Mouse (Mus musculus) kidney, adult 2 months (tissue): ENCODE data around the gene Gng12. TPM values are rescaled to one million over a fixed set of nuclear protein-coding genes. Genes with fewer than 3 reads are reported as not detected.

Experiments
- DNase-seq: peaks from one replicate; pipeline ENCODE4 v3.0.0; 2021
- H3K27ac ChIP-seq: fragments of 200-500 bp; 2 replicates; pipeline ENCODE4 v1.5.1; 2012; ENCODE audit warnings: low read depth, low read length, control low read depth, inconsistent platforms; ENCODE audit not compliant: insufficient read depth
- H3K27me3 ChIP-seq: fragments of 200-500 bp; replicated peaks from 2 replicates; pipeline ENCODE4 v1.6.1; 2012; ENCODE audit warnings: mild to moderate bottlenecking, moderate library complexity, low read length, inconsistent platforms; ENCODE audit not compliant: control insufficient read depth, insufficient read depth
- H3K36me3 ChIP-seq: fragments of 200-500 bp; 2 replicates; pipeline ENCODE4 v1.6.1; 2012; ENCODE audit warnings: mild to moderate bottlenecking, moderate library complexity, low read length, inconsistent platforms; ENCODE audit not compliant: control insufficient read depth, insufficient read depth
- H3K4me1 ChIP-seq: fragments of 200-500 bp; 2 replicates; pipeline ENCODE4 v1.6.1; 2011; ENCODE audit warnings: low read length; ENCODE audit not compliant: control insufficient read depth, insufficient read depth
- H3K4me3 ChIP-seq: fragments of 200-500 bp; 2 replicates; pipeline ENCODE4 v1.5.1; 2011; ENCODE audit warnings: mild to moderate bottlenecking, low read depth, low read length, control low read depth; ENCODE audit not compliant: insufficient read depth
- CTCF ChIP-seq: fragments of 200-500 bp; conservative IDR thresholded peaks from 2 replicates; pipeline ENCODE4 v1.5.1; 2011; ENCODE audit warnings: low read depth, mild to moderate bottlenecking, control low read depth, low read length, moderate library complexity, mixed read lengths; ENCODE audit not compliant: insufficient read depth, insufficient read length
- POLR2A ChIP-seq: fragments of 200-500 bp; IDR thresholded peaks from one replicate; pipeline ENCODE4 v1.6.1; 2011; ENCODE audit warnings: low read depth, low read length, control low read depth
- WGBS: fragments of 180-500 bp; shearing (Covaris S2); methylation state at CpG from one replicate; pipeline ENCODE4 v1.1.7; 2018; 5-methylcytosine and 5-hydroxymethylcytosine counted together
- polyA plus RNA-seq: library from polyadenylated mRNA; depleted of rRNA; stranded (reverse); fragments of >200 nt; gene quantifications from 2 replicates; pipeline ENCODE4 v1.2.3, GENCODE M21; 2012

The Gng12 gene
- polyA plus RNA-seq, 1 experiment, result 102 TPM

- no peaks in the 10 kb centered on the region for H3K27me3 ChIP-seq
- peaks cover 36% of the 10 kb centered on the region for H3K4me1 ChIP-seq
- TF ChIP-seq CTCF, result no peak
- TF ChIP-seq POLR2A, result no peak
- no peak overlapping the region for H3K27ac ChIP-seq
- WGBS, result 83% methylated on average over 4 of the region's 4 CpGs
- no peak overlapping the region for H3K4me3 ChIP-seq
- DNase-seq, result no peak
- no peaks in the 10 kb centered on the region for H3K36me3 ChIP-seq
Measured at GRCm38 (mm10) chr6:66920786-66921185, 24.6 kb downstream of the Gng12 start.

- Histone ChIP-seq H3K27ac (no peak overlapping the region), H3K36me3 (no peaks in the 10 kb centered on the region), H3K4me1 (peaks cover 45% of the 10 kb centered on the region), H3K4me3 (no peak overlapping the region), H3K27me3 (no peaks in the 10 kb centered on the region)
- 82% methylated on average over 4 of the region's 4 CpGs for WGBS
- TF ChIP-seq CTCF (no peak), POLR2A (no peak)
- no peak for DNase-seq
Measured at GRCm38 (mm10) chr6:66921755-66922154, 25.6 kb downstream of the Gng12 start.

- Histone ChIP-seq H3K4me1 (peaks cover 47% of the 10 kb centered on the region), H3K27ac (no peak overlapping the region), H3K36me3 (no peaks in the 10 kb centered on the region), H3K27me3 (no peaks in the 10 kb centered on the region), H3K4me3 (no peak overlapping the region)
- 86% methylated on average over 7 of the region's 7 CpGs for WGBS
- DNase-seq, result no peak
- TF ChIP-seq CTCF, result no peak
- TF ChIP-seq POLR2A, result no peak
Measured at GRCm38 (mm10) chr6:66922501-66922900, 26.3 kb downstream of the Gng12 start.

DNA sequence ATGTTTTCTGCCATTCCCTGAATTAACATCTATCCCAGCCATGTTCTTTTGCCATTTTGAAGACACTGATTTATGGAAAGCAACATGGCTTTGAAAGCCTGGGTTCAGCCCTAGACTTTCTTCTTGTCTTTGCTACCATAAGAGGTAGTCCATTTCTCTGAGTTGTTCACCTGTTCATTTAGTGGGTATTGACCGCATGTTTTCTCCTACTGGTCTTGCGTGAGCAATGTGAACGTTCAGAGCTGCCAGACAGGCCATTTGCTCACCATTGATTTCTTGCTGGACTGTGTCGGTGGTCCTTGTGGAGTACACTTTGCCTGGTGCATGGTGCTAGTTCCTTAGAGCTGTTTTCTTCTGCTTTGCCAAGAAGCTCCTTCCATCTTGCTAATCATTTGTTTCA, 27.7 kb downstream of the Gng12 start:
- peak overlapping the region; percentile 85 for H3K27ac ChIP-seq
- no peaks in the 10 kb centered on the region for H3K36me3 ChIP-seq
- no peaks in the 10 kb centered on the region for H3K27me3 ChIP-seq
- WGBS, result 72% methylated on average over 4 of the region's 4 CpGs
- TF ChIP-seq CTCF (no peak), POLR2A (no peak)
- H3K4me3 ChIP-seq, result no peak overlapping the region
- no peak for DNase-seq
- peaks cover 54% of the 10 kb centered on the region for H3K4me1 ChIP-seq

DNA sequence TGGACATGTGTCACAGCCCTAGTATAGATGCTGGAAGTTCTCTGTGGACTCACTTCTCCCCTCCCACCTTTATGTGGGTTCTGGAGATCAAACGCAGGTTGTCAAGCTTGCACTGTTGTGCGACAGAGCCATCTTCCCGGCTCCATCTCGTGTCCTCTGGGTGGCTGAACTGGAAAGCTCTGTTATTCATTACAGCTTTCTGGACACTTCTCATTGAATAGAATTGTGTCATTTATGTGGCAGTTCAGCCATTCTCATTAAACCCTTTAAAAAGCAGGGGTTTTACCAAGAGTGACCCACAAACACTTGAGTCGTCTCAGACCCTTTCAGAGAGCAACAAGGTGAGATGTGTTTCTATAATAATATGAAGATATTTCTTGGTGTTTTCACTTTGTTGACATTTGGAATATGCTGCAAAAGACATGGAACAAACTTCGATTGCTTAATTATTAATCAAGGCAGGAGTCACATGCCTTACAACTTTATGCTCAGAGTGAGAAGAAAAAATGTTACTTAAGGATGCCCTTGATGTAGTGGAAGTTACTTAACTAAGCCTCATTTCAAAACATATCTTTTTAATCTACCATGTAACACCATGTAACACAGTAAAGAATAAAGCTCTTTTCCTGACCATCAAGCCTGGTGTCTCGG, 28.2 kb downstream of the Gng12 start:
- H3K36me3 ChIP-seq, result no peaks in the 10 kb centered on the region
- peak overlapping the region; percentile 85 for H3K27ac ChIP-seq
- H3K27me3 ChIP-seq, result no peaks in the 10 kb centered on the region
- 43% methylated on average over 7 of the region's 7 CpGs for WGBS
- no peak for TF ChIP-seq CTCF
- TF ChIP-seq POLR2A, result no peak
- DNase-seq, result peak; percentile 70
- H3K4me3 ChIP-seq, result no peak overlapping the region
- H3K4me1 ChIP-seq, result peaks cover 58% of the 10 kb centered on the region

- DNase-seq, result no peak
- TF ChIP-seq CTCF (no peak), POLR2A (no peak)
- H3K4me3 ChIP-seq, result no peak overlapping the region
- no peaks in the 10 kb centered on the region for H3K36me3 ChIP-seq
- H3K27ac ChIP-seq, result peak overlapping the region; percentile 51
- peaks cover 62% of the 10 kb centered on the region for H3K4me1 ChIP-seq
- WGBS, result 43% methylated on average over 4 of the region's 4 CpGs
- H3K27me3 ChIP-seq, result no peaks in the 10 kb centered on the region
Measured at GRCm38 (mm10) chr6:66926269-66926668, 30.1 kb downstream of the Gng12 start.

- no peak overlapping the region for H3K4me3 ChIP-seq
- DNase-seq, result no peak
- no peaks in the 10 kb centered on the region for H3K27me3 ChIP-seq
- no peaks in the 10 kb centered on the region for H3K36me3 ChIP-seq
- no peak for TF ChIP-seq CTCF
- TF ChIP-seq POLR2A, result no peak
- 36% methylated on average over 2 of the region's 2 CpGs for WGBS
- H3K27ac ChIP-seq, result peak overlapping the region; percentile 81
- H3K4me1 ChIP-seq, result peaks cover 46% of the 10 kb centered on the region
Measured at GRCm38 (mm10) chr6:66928972-66929645, 32.9 kb downstream of the Gng12 start.

- DNase-seq, result peak; percentile 83
- Histone ChIP-seq H3K36me3 (no peaks in the 10 kb centered on the region), H3K4me3 (no peak overlapping the region), H3K27me3 (no peaks in the 10 kb centered on the region), H3K4me1 (peaks cover 42% of the 10 kb centered on the region), H3K27ac (peak overlapping the region; percentile 81)
- no peak for TF ChIP-seq CTCF
- no peak for TF ChIP-seq POLR2A
- WGBS, result 31% methylated on average over 7 of the region's 7 CpGs
Measured at GRCm38 (mm10) chr6:66929694-66930093, 33.5 kb downstream of the Gng12 start.
